Mouse (Mus musculus) 3134 (cell line): ENCODE measurements around the gene Aqp2.

Source experiments
- DNase-seq: peaks from one replicate; pipeline ENCODE4 v3.0.0-alpha.2; 2011; ENCODE audit warnings: low spot score; ENCODE audit not compliant: insufficient read length; ENCODE audit errors: extremely low read depth

Aqp2 gene

GRCm38 (mm10) chr15:99614753-99615152 lies 35.9 kb downstream of the Aqp2 start:
- no peak for DNase-seq

- no peak for DNase-seq
Observed at GRCm38 (mm10) chr15:99615246-99615645, 36.4 kb downstream of the Aqp2 start.

- no peak for DNase-seq
Observed at GRCm38 (mm10) chr15:99618595-99618994, 39.7 kb downstream of the Aqp2 start.

- no peak for DNase-seq
Observed at GRCm38 (mm10) chr15:99619821-99620220, 41.0 kb downstream of the Aqp2 start.

- DNase-seq, result no peak
Observed at GRCm38 (mm10) chr15:99622063-99622462, 43.2 kb downstream of the Aqp2 start.

- DNase-seq, result no peak
Observed at GRCm38 (mm10) chr15:99631618-99632017, 52.8 kb downstream of the Aqp2 start.
